ENCODE assay signal across 8 mouse cellular contexts in the genomic region with DNA sequence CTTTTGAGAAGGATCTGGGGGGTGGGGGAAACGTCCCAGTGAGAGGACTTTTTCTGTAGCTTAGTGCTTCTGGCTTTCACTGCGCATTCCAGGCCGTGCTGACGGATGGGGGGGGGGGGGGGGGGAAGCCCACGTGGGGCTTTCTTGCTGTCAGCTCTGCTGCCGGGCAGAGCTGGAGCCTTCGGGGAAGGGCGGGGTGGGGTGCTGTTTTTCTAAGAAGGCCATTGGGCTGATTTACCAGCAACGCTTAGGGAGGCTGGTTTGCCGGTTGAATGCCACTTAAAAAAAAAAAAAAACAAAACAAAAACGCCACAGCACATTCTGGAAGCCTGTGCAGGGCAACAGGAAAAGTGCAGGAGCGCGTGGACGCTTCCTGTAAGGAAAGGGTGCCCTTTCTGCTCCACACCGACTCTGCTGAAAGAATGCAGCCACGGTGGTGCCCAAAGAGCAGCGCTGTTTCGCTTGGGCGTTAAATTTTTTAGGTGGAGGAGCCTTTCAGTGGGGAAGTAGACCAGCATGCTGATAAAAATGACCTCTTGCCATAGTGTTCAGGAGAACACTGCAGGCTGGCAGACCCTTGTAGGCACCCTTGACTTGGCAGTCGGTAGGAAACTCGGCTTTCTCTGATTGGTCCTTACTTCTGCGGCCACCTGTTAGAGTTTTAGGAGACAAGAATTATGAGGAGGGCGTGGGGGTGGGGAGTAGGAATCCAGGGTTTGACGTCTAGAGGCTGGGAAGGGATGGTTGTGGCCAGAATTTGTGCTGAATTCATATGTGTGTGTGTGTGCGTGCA. TPM values are rescaled to one million over a fixed set of nuclear protein-coding genes. Genes with fewer than 3 reads are reported as not detected.
DNase-seq lines count a peak whose midpoint lies in the region; ATAC-seq and TF ChIP-seq lines count a peak whose summit lies in the region.

No protein-coding gene starts in this region.

- WGBS in forebrain, embryonic 10.5 days = 5% methylated on average over 23 of the region's 25 CpGs
- WGBS in intestine, embryonic 15.5 days = 6% methylated on average over 25 of the region's 25 CpGs
- 11% methylated on average over 22 of the region's 25 CpGs for WGBS in liver, postnatal 0 days (ENCODE audit: insufficient replicate concordance)

- peak overlapping the region; percentile 62 for H3K4me3 ChIP-seq in forebrain, embryonic 10.5 days
- H3K4me3 ChIP-seq in intestine, embryonic 15.5 days (replicated peaks) = peak overlapping the region; percentile 65; the same call in 1 of the 2 replicates
- H3K4me3 ChIP-seq in liver, postnatal 0 days (ENCODE audit: low read depth, low read length) = peak overlapping the region; percentile 87

- DNase-seq in 416B (ENCODE audit: low read depth) (peak; percentile 59), MEL-GATA-1-ER (ENCODE audit: extremely low read depth, low read depth) (peak; percentile 35)
- DNase-seq in forebrain, embryonic 10.5 days (ENCODE audit: extremely low spot score, low spot score) = peak; percentile 68
- peak; percentile 81 for DNase-seq in liver, postnatal 0 days
- DNase-seq in retina, postnatal 1 day = peak; percentile 76
- no peak for DNase-seq in thymus, postnatal 0 days (ENCODE audit: low spot score)
- no peak for DNase-seq in cerebellum, adult 11-12 months

- ATAC-seq in intestine, embryonic 15.5 days = no peak
- peak; percentile 24 for ATAC-seq in liver, postnatal 0 days

- no peak for TF ChIP-seq CTCF in liver, postnatal 0 days (IDR thresholded peaks at IDR 0.05; ENCODE audit: low read depth)

- TF ChIP-seq EP300 in liver, postnatal 0 days (IDR thresholded peaks at IDR 0.05; ENCODE audit: low read depth) = peak; percentile 43; the same call in 1 of the 2 replicates

- no peak overlapping the region for H3K9ac ChIP-seq in intestine, embryonic 15.5 days
- peak overlapping the region; percentile 88 for H3K9ac ChIP-seq in liver, postnatal 0 days (replicated peaks)

- peak overlapping the region; percentile 97 for H3K4me2 ChIP-seq in intestine, embryonic 15.5 days (replicated peaks)
- H3K4me2 ChIP-seq in liver, postnatal 0 days (ENCODE audit: low read depth, low read length) = peak overlapping the region; percentile 99

- peaks cover 88% of the 10 kb centered on the region for H3K27me3 ChIP-seq in forebrain, embryonic 10.5 days (ENCODE audit: poor library complexity, severe bottlenecking)
- no peaks in the 10 kb centered on the region for H3K27me3 ChIP-seq in intestine, embryonic 15.5 days (replicated peaks)
- no peaks in the 10 kb centered on the region for H3K27me3 ChIP-seq in liver, postnatal 0 days (ENCODE audit: insufficient read depth, low read length)

- H3K36me3 ChIP-seq in forebrain, embryonic 10.5 days (replicated peaks) = peaks cover 5% of the 10 kb centered on the region; the same call in 1 of the 2 replicates
- no peaks in the 10 kb centered on the region for H3K36me3 ChIP-seq in intestine, embryonic 15.5 days
- H3K36me3 ChIP-seq in liver, postnatal 0 days (replicated peaks; ENCODE audit: insufficient read depth, low read length) = no peaks in the 10 kb centered on the region

- no peaks in the 10 kb centered on the region for H3K9me3 ChIP-seq in forebrain, embryonic 10.5 days
- no peaks in the 10 kb centered on the region for H3K9me3 ChIP-seq in intestine, embryonic 15.5 days
- no peaks in the 10 kb centered on the region for H3K9me3 ChIP-seq in liver, postnatal 0 days (ENCODE audit: low read length)

- peaks cover 89% of the 10 kb centered on the region for H3K4me1 ChIP-seq in forebrain, embryonic 10.5 days
- H3K4me1 ChIP-seq in intestine, embryonic 15.5 days (replicated peaks) = peaks cover 43% of the 10 kb centered on the region
- peaks cover 34% of the 10 kb centered on the region for H3K4me1 ChIP-seq in liver, postnatal 0 days (ENCODE audit: insufficient read depth)

- peak overlapping the region; percentile 89 for H3K27ac ChIP-seq in forebrain, embryonic 10.5 days
- peak overlapping the region; percentile 84 for H3K27ac ChIP-seq in intestine, embryonic 15.5 days
- H3K27ac ChIP-seq in liver, postnatal 0 days (ENCODE audit: low read depth) = peak overlapping the region; percentile 90

RNA-seq across cellular contexts. Expression of gene Gadd45g, which starts 3.0 kb away (rescaled TPM):
- polyA plus RNA-seq in forebrain, embryonic 10.5 days (2016; fragmentation: Nextera tagmentation; extraction: Ambion mirVana) = 102 and 107 TPM in 2 replicates
- polyA plus RNA-seq in intestine, embryonic 15.5 days (2015; fragmentation: Nextera tagmentation; extraction: Ambion mirVana) = 35.4 and 36.3 TPM in 2 replicates
- 16.3 and 20.6 TPM in 2 replicates for polyA plus RNA-seq in liver, postnatal 0 days (2015; fragmentation: Nextera tagmentation; extraction: Ambion mirVana)
- polyA plus RNA-seq in thymus, postnatal 0 days (2015; fragmentation: Nextera tagmentation; extraction: Ambion mirVana) = 14.2 and 16.1 TPM in 2 replicates

RNA-seq across cellular contexts. Expression of gene Sema4d, which starts 55.9 kb away (rescaled TPM):
- 8.0 and 8.4 TPM in 2 replicates for polyA plus RNA-seq in forebrain, embryonic 10.5 days (2016; fragmentation: Nextera tagmentation; extraction: Ambion mirVana)
- 6.2 and 7.0 TPM in 2 replicates for polyA plus RNA-seq in intestine, embryonic 15.5 days (2015; fragmentation: Nextera tagmentation; extraction: Ambion mirVana)
- 2.9 and 3.9 TPM in 2 replicates for polyA plus RNA-seq in liver, postnatal 0 days (2015; fragmentation: Nextera tagmentation; extraction: Ambion mirVana)
- polyA plus RNA-seq in thymus, postnatal 0 days (2015; fragmentation: Nextera tagmentation; extraction: Ambion mirVana) = 55.9 and 58.5 TPM in 2 replicates

Comparison
In these comparisons a context has a peak if more than half of its experiments do, and no peak if none do; other contexts are left out.
1. DNase-seq: peak in 416B (single experiment), MEL-GATA-1-ER (single experiment), forebrain, embryonic 10.5 days (single experiment), liver, postnatal 0 days (single experiment) and retina, postnatal 1 day (single experiment); none in thymus, postnatal 0 days (single experiment) and cerebellum, adult 11-12 months (single experiment).
2. Peak in every context shown above with its lines, with median percentiles within 50 percentile points of each other: H3K27ac ChIP-seq and H3K4me3 ChIP-seq.